Mouse (Mus musculus) fibroblast of lung, adult 2 months (primary cell): ENCODE data around the gene Nup85.

Experiments used
- DNase-seq: peaks from one replicate; pipeline ENCODE4 v3.0.0-alpha.2; 2011; ENCODE audit warnings: low read depth

Nup85 gene

DNA sequence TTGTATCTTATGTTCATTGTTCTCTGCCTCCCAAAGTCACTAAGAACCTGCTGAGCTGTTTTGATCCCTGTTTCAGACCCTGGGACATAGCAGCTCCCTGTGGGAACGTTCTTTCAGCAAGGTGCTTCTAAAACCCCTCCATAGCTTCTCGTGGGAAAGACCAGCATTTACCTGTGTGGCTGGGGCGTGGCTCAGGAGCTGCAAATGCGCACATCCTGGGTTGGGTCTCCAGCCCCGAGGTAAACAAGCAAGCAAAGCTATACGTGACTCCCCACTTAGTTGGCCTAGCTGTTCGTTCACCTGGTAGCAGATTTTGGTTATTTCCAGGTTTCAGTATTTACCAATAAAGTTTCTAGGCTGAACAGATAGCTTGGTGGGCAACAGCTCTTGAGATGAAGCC, 68.0 kb downstream of the Nup85 start:
- no peak for DNase-seq

DNA sequence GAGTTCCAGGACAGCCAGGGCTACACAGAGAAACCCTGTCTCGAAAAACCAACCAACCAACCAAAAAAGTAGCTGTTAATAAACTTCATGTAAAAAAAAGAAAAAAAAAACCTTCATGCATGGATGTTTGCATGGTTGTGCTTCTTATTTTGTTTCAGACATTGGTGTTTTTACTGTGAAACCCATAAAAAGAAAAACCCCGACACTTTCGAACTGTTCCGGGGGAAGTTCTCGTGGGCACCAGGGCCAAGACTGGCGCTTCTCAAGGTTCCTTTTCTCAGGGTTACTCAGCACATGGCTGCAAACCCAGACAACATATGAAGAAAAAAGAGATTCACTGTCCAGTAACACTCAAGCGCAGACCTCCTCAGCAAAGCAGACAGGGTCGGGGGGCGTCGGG, 68.6 kb downstream of the Nup85 start:
- DNase-seq, result no peak
